Mouse (Mus musculus): ENCODE results near the gene Vps13a. TPM values are rescaled to one million over a fixed set of nuclear protein-coding genes. Genes with fewer than 3 reads are reported as not detected.

Vps13a gene
- total and polyA plus RNA-seq, 3 experiments: 21.5 to 335 (median 29.7) TPM

- Histone ChIP-seq H3K4me3 (ENCODE audit: control insufficient read depth in 1 of 2, insufficient read depth in 1 of 2, low read depth in 2 of 2, low read length in 2 of 2) (no peak overlapping the region), H3K79me2 (ENCODE audit: control insufficient read depth, insufficient read depth, low read length, poor library complexity) (no peaks in the 10 kb centered on the region), H3K9me3 (replicated peaks; ENCODE audit: insufficient read depth, low read length) (no peaks in the 10 kb centered on the region), H3K4me1 (ENCODE audit: control insufficient read depth in 1 of 2, insufficient read depth in 2 of 2, low read length in 2 of 2) (peaks cover 0 to 4% of the 10 kb centered on the region in 2 experiments; a peak in 1 of 4 replicates), H3K27me3 (ENCODE audit: control insufficient read depth in 1 of 2, insufficient read depth in 2 of 2, low read length in 2 of 2) (no peaks in the 10 kb centered on the region; a peak in 1 of 4 replicates), H3K27ac (ENCODE audit: control insufficient read depth, low read depth, low read length) (no peak overlapping the region), H3K36me3 (ENCODE audit: control insufficient read depth in 1 of 2, insufficient read depth in 2 of 2, low read length in 2 of 2) (peaks cover 0 to 2% of the 10 kb centered on the region in 2 experiments; a peak in 1 of 4 replicates), H3K9ac (ENCODE audit: control insufficient read depth, low read depth, low read length, poor library complexity, severe bottlenecking) (no peak overlapping the region)
- TF ChIP-seq ZKSCAN1 (IDR thresholded peaks at IDR 0.05; ENCODE audit: low read depth, low read length) (no peak), RAD21 (IDR thresholded peaks at IDR 0.05; ENCODE audit: low read depth, low read length) (no peak), CTCF (IDR thresholded peaks at IDR 0.05 in 2 of 3, conservative IDR thresholded peaks at IDR 0.05 in 1 of 3; ENCODE audit: control insufficient read depth in 1 of 3, insufficient read depth in 1 of 3, low read depth in 2 of 3, low read length in 3 of 3, poor library complexity in 1 of 3, severe bottlenecking in 1 of 3) (no peak), NELFE (IDR thresholded peaks at IDR 0.05; ENCODE audit: low read depth, low read length) (no peak), ELF1 (IDR thresholded peaks at IDR 0.05; ENCODE audit: low read depth, low read length) (no peak), POLR2AphosphoS5 (IDR thresholded peaks at IDR 0.05; ENCODE audit: borderline replicate concordance, low read depth, low read length) (no peak), NRF1 (IDR thresholded peaks at IDR 0.05; ENCODE audit: insufficient read depth, low read depth, low read length, poor library complexity, severe bottlenecking) (no peak), HCFC1 (IDR thresholded peaks at IDR 0.05; ENCODE audit: low read depth, low read length) (no peak), USF2 (IDR thresholded peaks at IDR 0.05; ENCODE audit: borderline replicate concordance in 1 of 2, insufficient read depth in 1 of 2, low read depth in 1 of 2, low read length in 2 of 2) (no peak), ZNF384 (IDR thresholded peaks at IDR 0.05; ENCODE audit: low read depth, low read length) (no peak), KAT2A (conservative IDR thresholded peaks at IDR 0.05; ENCODE audit: low read depth, low read length) (no peak), JUND (IDR thresholded peaks at IDR 0.05; ENCODE audit: low read depth, low read length) (no peak), MYC (IDR thresholded peaks at IDR 0.05; ENCODE audit: low read depth, low read length) (no peak), CHD1 (IDR thresholded peaks at IDR 0.05; ENCODE audit: low read depth, low read length) (no peak), RCOR1 (IDR thresholded peaks at IDR 0.05; ENCODE audit: low read depth, low read length) (no peak), SIN3A (IDR thresholded peaks at IDR 0.05; ENCODE audit: low read length) (no peak), TAL1 (IDR thresholded peaks at IDR 0.05; ENCODE audit: low read length) (no peak), MAFK (IDR thresholded peaks at IDR 0.05; ENCODE audit: borderline replicate concordance, low read depth, low read length) (no peak), ZC3H11A (IDR thresholded peaks at IDR 0.05; ENCODE audit: low read depth, low read length) (no peak), TCF12 (IDR thresholded peaks at IDR 0.05; ENCODE audit: low read depth, low read length) (no peak)
- DNase-seq (ENCODE audit: low read depth, low spot score): no peak
Observed at GRCm38 (mm10) chr19:16813306-16813705, 32.6 kb upstream of the Vps13a start.

GRCm38 (mm10) chr19:16812072-16812608 is 31.4 kb upstream of the Vps13a start:
- Histone ChIP-seq H3K4me1 (ENCODE audit: control insufficient read depth in 1 of 2, insufficient read depth in 2 of 2, low read length in 2 of 2) (peaks cover 0 to 4% of the 10 kb centered on the region in 2 experiments; a peak in 1 of 4 replicates), H3K9me3 (replicated peaks; ENCODE audit: insufficient read depth, low read length) (no peaks in the 10 kb centered on the region), H3K36me3 (ENCODE audit: control insufficient read depth in 1 of 2, insufficient read depth in 2 of 2, low read length in 2 of 2) (peaks cover 0 to 2% of the 10 kb centered on the region in 2 experiments; a peak in 1 of 4 replicates), H3K27ac (ENCODE audit: control insufficient read depth, low read depth, low read length) (no peak overlapping the region), H3K27me3 (ENCODE audit: control insufficient read depth in 1 of 2, insufficient read depth in 2 of 2, low read length in 2 of 2) (no peaks in the 10 kb centered on the region; a peak in 2 of 4 replicates), H3K9ac (ENCODE audit: control insufficient read depth, low read depth, low read length, poor library complexity, severe bottlenecking) (no peak overlapping the region), H3K79me2 (ENCODE audit: control insufficient read depth, insufficient read depth, low read length, poor library complexity) (no peaks in the 10 kb centered on the region), H3K4me3 (ENCODE audit: control insufficient read depth in 1 of 2, insufficient read depth in 1 of 2, low read depth in 2 of 2, low read length in 2 of 2) (no peak overlapping the region)
- DNase-seq (ENCODE audit: low read depth, low spot score): peak; percentile 37
- no peak for TF ChIP-seq ZNF384 (IDR thresholded peaks at IDR 0.05; ENCODE audit: low read depth, low read length)
- TF ChIP-seq ETS1 (IDR thresholded peaks at IDR 0.05; ENCODE audit: low read depth, low read length): 0 out of 2 replicates have a peak, but pooled peaks have one; percentile 53
